Mouse (Mus musculus): Measurements from ENCODE around the gene Aoc2. TPM values are rescaled to one million over a fixed set of nuclear protein-coding genes. Genes with fewer than 3 reads are reported as not detected.

Gene Aoc2
- polyA plus RNA-seq, 1 experiment from 2014 or later, result 2.0 TPM

DNA sequence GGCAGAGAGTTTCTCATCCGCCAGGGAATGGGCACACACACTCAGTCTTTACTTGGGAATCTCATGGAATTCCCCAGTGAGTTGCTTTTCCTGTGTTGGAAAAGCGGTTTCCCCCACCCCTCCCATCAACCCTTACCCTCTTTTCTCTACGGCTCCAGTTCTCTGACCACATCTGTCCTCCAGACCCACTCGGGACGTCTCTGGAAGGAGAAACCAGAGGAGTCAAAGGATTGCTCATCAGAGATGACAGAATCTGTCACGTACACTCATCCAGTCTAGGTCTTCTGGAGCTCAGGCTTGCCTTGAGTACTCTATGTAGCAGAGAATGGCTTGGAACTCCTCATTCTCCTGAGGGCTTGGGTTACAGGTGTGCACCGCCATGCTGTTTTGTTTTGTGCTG, 23.9 kb downstream of the Aoc2 start:
- no peaks in the 10 kb centered on the region for H3K27me3 ChIP-seq (ENCODE audit: control insufficient read depth, insufficient read depth, low read depth, low read length)
- 76% methylated on average over 7 of the region's 7 CpGs for WGBS
- H3K27ac ChIP-seq (ENCODE audit: low read length), result no peak overlapping the region
- no peak overlapping the region for H3K9ac ChIP-seq (ENCODE audit: low read depth, low read length)
- no peaks in the 10 kb centered on the region for H3K9me3 ChIP-seq (replicated peaks; ENCODE audit: control insufficient read depth, low read length, poor library complexity, severe bottlenecking)
- no peaks in the 10 kb centered on the region for H3K36me3 ChIP-seq (ENCODE audit: control insufficient read depth, insufficient read depth, low read length)
- no peaks in the 10 kb centered on the region for H3K4me1 ChIP-seq (ENCODE audit: control insufficient read depth, insufficient read depth, low read length)
- H3K4me3 ChIP-seq (ENCODE audit: low read depth, low read length), result no peak overlapping the region
- no peak for ATAC-seq
- no peak overlapping the region for H3K4me2 ChIP-seq (ENCODE audit: low read length)

DNA sequence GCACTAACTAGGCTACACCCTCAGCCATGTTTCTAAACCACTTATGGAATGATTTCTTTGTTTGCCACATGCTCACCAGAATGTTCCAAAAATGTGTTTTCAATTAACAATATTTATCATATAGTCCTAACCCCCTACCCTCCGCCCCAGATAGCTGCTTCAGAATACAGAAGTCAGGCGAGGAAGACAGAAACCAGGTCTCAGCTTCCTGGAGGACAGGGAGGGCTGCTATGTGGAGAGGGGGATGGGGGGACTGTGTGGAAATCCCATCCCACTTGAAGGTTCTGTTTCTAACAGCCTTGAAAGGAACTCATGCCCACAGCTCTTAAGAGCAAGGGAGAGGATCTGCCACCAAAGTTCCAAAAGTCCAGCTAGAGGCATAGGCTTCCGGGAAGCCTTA, 24.4 kb downstream of the Aoc2 start:
- no peak overlapping the region for H3K9ac ChIP-seq (ENCODE audit: low read depth, low read length)
- H3K4me3 ChIP-seq (ENCODE audit: low read depth, low read length), result no peak overlapping the region
- H3K36me3 ChIP-seq (ENCODE audit: control insufficient read depth, insufficient read depth, low read length), result no peaks in the 10 kb centered on the region
- no peak for ATAC-seq
- H3K27me3 ChIP-seq (ENCODE audit: control insufficient read depth, insufficient read depth, low read depth, low read length), result no peaks in the 10 kb centered on the region
- WGBS, result 92% methylated on average over 3 of the region's 3 CpGs
- H3K27ac ChIP-seq (ENCODE audit: low read length), result no peak overlapping the region
- no peak overlapping the region for H3K4me2 ChIP-seq (ENCODE audit: low read length)
- no peaks in the 10 kb centered on the region for H3K9me3 ChIP-seq (replicated peaks; ENCODE audit: control insufficient read depth, low read length, poor library complexity, severe bottlenecking)
- no peaks in the 10 kb centered on the region for H3K4me1 ChIP-seq (ENCODE audit: control insufficient read depth, insufficient read depth, low read length)

DNA sequence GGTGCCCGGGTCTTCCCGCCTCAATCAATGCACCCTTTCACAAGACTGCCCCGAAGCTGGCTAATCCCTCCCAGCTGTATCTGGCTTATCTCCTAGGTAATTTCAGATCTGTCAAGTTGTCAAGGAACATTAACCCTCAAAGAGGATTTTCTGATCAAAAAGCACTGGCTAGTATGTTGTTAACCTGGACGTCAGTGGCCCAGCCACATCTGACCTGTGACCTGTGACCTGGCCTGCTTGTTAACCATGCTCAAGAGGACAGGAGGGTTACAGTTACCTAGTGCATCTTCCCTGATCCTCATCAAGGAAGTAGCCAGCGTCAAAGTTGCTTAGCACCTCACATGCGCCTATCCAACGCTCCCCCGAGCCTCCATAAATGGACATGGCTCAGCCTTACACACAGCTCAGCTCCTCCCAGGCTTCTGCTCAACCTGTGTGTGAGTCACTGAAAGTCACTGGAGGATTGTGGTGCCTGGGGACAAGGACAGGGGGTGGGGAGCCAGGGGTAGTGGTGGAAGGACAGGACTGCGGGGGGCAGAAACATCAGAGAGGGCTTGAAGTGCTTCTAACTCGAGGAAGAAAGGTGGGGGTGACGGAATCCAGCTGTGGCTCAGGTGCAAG, 26.3 kb downstream of the Aoc2 start:
- no peaks in the 10 kb centered on the region for H3K27me3 ChIP-seq (ENCODE audit: control insufficient read depth, insufficient read depth, low read depth, low read length)
- H3K4me1 ChIP-seq (ENCODE audit: control insufficient read depth, insufficient read depth, low read length), result no peaks in the 10 kb centered on the region
- 49% methylated on average over 11 of the region's 11 CpGs for WGBS
- no peak overlapping the region for H3K4me3 ChIP-seq (ENCODE audit: low read depth, low read length)
- H3K27ac ChIP-seq (ENCODE audit: low read length), result no peak overlapping the region
- ATAC-seq, result no peak
- no peak overlapping the region for H3K9ac ChIP-seq (ENCODE audit: low read depth, low read length)
- no peak overlapping the region for H3K4me2 ChIP-seq (ENCODE audit: low read length)
- H3K36me3 ChIP-seq (ENCODE audit: control insufficient read depth, insufficient read depth, low read length), result no peaks in the 10 kb centered on the region
- no peaks in the 10 kb centered on the region for H3K9me3 ChIP-seq (replicated peaks; ENCODE audit: control insufficient read depth, low read length, poor library complexity, severe bottlenecking)

DNA sequence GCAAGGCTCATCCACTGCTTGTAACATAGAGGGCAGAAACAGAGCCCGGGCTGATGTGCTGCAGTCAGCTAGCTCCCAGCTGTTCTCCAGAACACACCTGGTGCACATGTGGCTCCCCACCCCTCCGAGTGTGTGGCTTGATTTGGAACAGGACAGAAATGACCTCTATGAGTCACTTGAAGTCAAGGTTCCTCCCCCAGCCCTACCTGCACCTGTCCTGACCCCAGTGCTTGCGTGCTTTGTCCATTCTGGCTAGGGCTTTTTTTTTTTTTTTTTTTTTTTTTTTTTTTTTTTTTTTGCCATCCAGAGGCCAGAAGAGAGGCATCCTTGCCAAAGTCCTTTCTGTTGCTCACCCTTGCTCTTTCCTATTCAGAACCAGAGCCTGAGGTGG, 26.9 kb downstream of the Aoc2 start:
- no peak for ATAC-seq
- 77% methylated on average over 3 of the region's 3 CpGs for WGBS
- Histone ChIP-seq H3K9ac (ENCODE audit: low read depth, low read length) (no peak overlapping the region), H3K36me3 (ENCODE audit: control insufficient read depth, insufficient read depth, low read length) (no peaks in the 10 kb centered on the region), H3K4me1 (ENCODE audit: control insufficient read depth, insufficient read depth, low read length) (no peaks in the 10 kb centered on the region), H3K27me3 (ENCODE audit: control insufficient read depth, insufficient read depth, low read depth, low read length) (no peaks in the 10 kb centered on the region), H3K9me3 (replicated peaks; ENCODE audit: control insufficient read depth, low read length, poor library complexity, severe bottlenecking) (no peaks in the 10 kb centered on the region), H3K4me3 (ENCODE audit: low read depth, low read length) (no peak overlapping the region), H3K4me2 (ENCODE audit: low read length) (no peak overlapping the region), H3K27ac (ENCODE audit: low read length) (no peak overlapping the region)

DNA sequence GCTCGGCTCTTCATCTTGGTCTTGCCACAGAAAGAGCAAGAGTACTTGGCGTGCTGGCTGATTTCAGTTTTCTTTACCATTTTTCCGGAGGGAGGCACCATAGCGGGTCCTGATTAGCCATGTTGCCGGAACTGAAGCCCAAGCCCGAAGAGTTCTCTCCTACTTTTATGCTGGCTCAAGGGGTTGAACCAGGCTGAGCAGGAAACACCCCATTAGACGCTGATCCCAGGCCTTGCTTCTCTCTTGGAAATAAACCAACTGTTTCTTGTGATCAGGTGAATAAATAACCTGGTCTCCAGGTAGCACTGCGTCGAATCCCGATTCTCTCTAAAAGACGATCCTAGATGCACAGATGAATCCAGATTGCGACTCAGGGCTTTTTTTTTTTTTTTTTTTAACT, 28.6 kb downstream of the Aoc2 start:
- Histone ChIP-seq H3K4me3 (ENCODE audit: low read depth, low read length) (no peak overlapping the region), H3K9ac (ENCODE audit: low read depth, low read length) (no peak overlapping the region), H3K9me3 (replicated peaks; ENCODE audit: control insufficient read depth, low read length, poor library complexity, severe bottlenecking) (no peaks in the 10 kb centered on the region), H3K27ac (ENCODE audit: low read length) (no peak overlapping the region), H3K4me1 (ENCODE audit: control insufficient read depth, insufficient read depth, low read length) (no peaks in the 10 kb centered on the region), H3K4me2 (ENCODE audit: low read length) (no peak overlapping the region), H3K36me3 (ENCODE audit: control insufficient read depth, insufficient read depth, low read length) (no peaks in the 10 kb centered on the region), H3K27me3 (ENCODE audit: control insufficient read depth, insufficient read depth, low read depth, low read length) (no peaks in the 10 kb centered on the region)
- 93% methylated on average over 12 of the region's 12 CpGs for WGBS
- no peak for ATAC-seq

DNA sequence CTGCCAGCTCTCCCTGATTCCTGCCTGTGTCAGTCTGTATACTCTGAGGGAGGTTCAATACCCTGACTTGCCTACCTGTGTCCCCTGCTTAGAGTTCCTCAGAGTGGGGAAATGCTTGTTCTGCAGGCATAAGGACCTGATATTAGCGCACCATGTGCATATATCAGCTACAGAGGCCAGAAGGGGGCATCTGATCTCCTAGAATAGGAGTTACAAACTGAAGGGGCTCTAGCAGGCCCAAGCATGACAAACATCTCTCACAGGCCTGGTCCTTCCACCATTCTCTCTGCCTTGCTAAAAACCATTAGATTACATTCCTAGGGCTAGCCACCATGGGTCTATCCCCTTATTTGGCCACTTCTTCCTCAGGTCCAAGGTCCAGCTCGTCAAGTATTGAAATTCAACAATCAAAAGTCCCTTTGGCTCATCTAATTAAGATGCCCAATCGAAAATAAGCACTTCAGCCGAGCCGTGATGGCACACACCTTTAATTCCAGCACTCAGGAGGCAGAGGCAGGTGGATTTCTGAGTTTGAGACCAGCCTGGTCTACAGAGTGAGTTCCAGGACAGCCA, 29.7 kb downstream of the Aoc2 start:
- ATAC-seq, result no peak
- Histone ChIP-seq H3K9ac (ENCODE audit: low read depth, low read length) (no peak overlapping the region), H3K4me2 (ENCODE audit: low read length) (no peak overlapping the region), H3K27me3 (ENCODE audit: control insufficient read depth, insufficient read depth, low read depth, low read length) (no peaks in the 10 kb centered on the region), H3K4me1 (ENCODE audit: control insufficient read depth, insufficient read depth, low read length) (no peaks in the 10 kb centered on the region), H3K4me3 (ENCODE audit: low read depth, low read length) (no peak overlapping the region), H3K9me3 (replicated peaks; ENCODE audit: control insufficient read depth, low read length, poor library complexity, severe bottlenecking) (no peaks in the 10 kb centered on the region), H3K36me3 (ENCODE audit: control insufficient read depth, insufficient read depth, low read length) (no peaks in the 10 kb centered on the region), H3K27ac (ENCODE audit: low read length) (no peak overlapping the region)
- WGBS, result 84% methylated on average over 5 of the region's 5 CpGs

DNA sequence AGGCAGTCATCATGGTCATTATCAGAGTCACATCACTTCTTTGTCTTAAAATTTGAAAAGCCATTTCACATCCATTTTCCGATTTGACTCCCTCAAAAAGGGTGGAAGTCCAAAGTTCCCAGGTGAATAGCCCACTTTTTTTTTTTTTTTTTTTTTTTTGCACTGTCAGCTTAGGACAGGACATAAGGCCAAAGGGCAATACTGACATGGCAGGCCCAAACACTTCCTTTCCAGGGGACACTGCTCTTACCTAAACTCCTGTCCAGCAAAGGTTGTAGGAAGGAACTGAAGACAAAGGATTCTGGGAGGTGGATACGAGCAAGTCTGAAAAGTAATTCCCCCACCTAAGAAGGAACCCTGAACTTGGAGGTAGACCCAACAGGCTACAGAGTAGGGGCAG, 31.1 kb downstream of the Aoc2 start:
- no peak overlapping the region for H3K27ac ChIP-seq (ENCODE audit: low read length)
- no peaks in the 10 kb centered on the region for H3K27me3 ChIP-seq (ENCODE audit: control insufficient read depth, insufficient read depth, low read depth, low read length)
- H3K4me3 ChIP-seq (ENCODE audit: low read depth, low read length), result no peak overlapping the region
- 89% methylated on average over 2 of the region's 2 CpGs for WGBS
- no peak for ATAC-seq
- no peak overlapping the region for H3K9ac ChIP-seq (ENCODE audit: low read depth, low read length)
- no peak overlapping the region for H3K4me2 ChIP-seq (ENCODE audit: low read length)
- no peaks in the 10 kb centered on the region for H3K9me3 ChIP-seq (replicated peaks; ENCODE audit: control insufficient read depth, low read length, poor library complexity, severe bottlenecking)
- H3K36me3 ChIP-seq (ENCODE audit: control insufficient read depth, insufficient read depth, low read length), result no peaks in the 10 kb centered on the region
- no peaks in the 10 kb centered on the region for H3K4me1 ChIP-seq (ENCODE audit: control insufficient read depth, insufficient read depth, low read length)

DNA sequence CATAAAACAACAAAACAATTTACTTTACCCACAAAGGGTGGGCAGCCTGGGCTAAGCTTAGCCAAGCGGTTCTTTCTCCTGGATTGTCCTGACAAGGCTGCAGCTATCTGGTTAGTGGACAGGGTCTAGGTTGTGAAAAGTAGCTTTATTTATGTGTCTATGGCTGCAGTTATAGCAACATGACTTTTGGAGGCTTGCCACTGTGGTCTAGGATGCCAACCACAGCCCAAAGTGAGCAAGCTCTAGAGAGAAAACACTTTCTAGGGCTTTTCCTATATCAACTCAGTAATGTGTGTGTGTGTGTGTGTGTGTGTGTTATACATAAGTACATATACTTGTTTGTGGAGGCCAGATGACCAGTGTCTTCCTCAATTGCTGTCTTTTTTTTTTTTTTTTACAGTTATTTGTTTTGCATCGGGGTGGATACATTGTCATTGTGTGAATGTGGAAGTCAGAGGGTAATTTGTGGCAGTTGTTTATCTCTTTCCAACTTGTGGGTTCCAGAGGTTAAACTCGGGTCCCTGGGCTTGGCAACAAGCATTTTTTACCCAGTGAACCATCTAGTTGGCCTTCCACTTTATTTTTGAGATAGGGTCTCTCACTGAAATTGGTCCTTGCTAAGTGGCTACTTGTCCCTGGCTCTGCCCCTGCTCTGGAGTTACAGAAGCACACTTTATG, 32.8 kb downstream of the Aoc2 start:
- ATAC-seq, result no peak

DNA sequence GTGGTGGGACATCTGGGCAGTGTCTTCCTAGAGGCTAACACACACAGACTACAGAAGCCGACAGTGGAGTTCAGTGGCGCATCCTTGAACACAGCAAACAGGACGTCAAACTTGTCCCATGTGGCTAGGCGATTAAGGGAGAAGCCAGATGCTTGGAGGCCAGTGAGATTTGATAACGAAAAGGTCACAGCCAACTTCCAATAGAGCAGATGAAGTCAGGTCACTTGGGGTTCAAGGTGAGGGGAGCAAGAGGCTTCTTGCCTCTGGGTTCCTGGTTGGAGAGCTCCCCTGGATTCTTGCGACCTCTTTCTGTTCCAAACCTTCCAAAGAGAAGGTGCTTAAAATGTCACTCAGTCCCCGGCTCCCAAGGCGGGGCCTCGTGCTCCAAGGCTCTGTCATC, 34.9 kb downstream of the Aoc2 start:
- Histone ChIP-seq H3K4me2 (ENCODE audit: low read length) (no peak overlapping the region), H3K36me3 (ENCODE audit: control insufficient read depth, insufficient read depth, low read length) (no peaks in the 10 kb centered on the region), H3K27ac (ENCODE audit: low read length) (no peak overlapping the region), H3K9me3 (replicated peaks; ENCODE audit: control insufficient read depth, low read length, poor library complexity, severe bottlenecking) (no peaks in the 10 kb centered on the region), H3K4me3 (ENCODE audit: low read depth, low read length) (no peak overlapping the region), H3K27me3 (ENCODE audit: control insufficient read depth, insufficient read depth, low read depth, low read length) (no peaks in the 10 kb centered on the region), H3K4me1 (ENCODE audit: control insufficient read depth, insufficient read depth, low read length) (no peaks in the 10 kb centered on the region), H3K9ac (ENCODE audit: low read depth, low read length) (no peak overlapping the region)
- ATAC-seq, result no peak
- WGBS, result 73% methylated on average over 9 of the region's 9 CpGs

More for the DNA sequence above, 32.8 kb downstream of the Aoc2 start:
- Histone ChIP-seq H3K9me3 (replicated peaks; ENCODE audit: control insufficient read depth, low read length, poor library complexity, severe bottlenecking) (no peaks in the 10 kb centered on the region), H3K36me3 (ENCODE audit: control insufficient read depth, insufficient read depth, low read length) (no peaks in the 10 kb centered on the region), H3K9ac (ENCODE audit: low read depth, low read length) (no peak overlapping the region), H3K4me3 (ENCODE audit: low read depth, low read length) (no peak overlapping the region), H3K27me3 (ENCODE audit: control insufficient read depth, insufficient read depth, low read depth, low read length) (no peaks in the 10 kb centered on the region), H3K4me2 (ENCODE audit: low read length) (no peak overlapping the region), H3K4me1 (ENCODE audit: control insufficient read depth, insufficient read depth, low read length) (no peaks in the 10 kb centered on the region), H3K27ac (ENCODE audit: low read length) (no peak overlapping the region)
- 76% methylated on average over 3 of the region's 3 CpGs for WGBS
